Mouse (Mus musculus) megakaryocyte-erythroid progenitor cell, adult 5-6 weeks (primary cell): Measurements from ENCODE around the gene Slc8a1. TPM values are rescaled to one million over a fixed set of nuclear protein-coding genes. Genes with fewer than 3 reads are reported as not detected.

ENCODE experiments used
- ATAC-seq: replicated peaks from 2 replicates; pipeline ENCODE4 v1.8.0; 2016; ENCODE audit warnings: mild to moderate bottlenecking, inconsistent platforms; ENCODE audit not compliant: severe bottlenecking, poor library complexity, low FRiP score, low TSS enrichment
- total RNA-seq, 2 experiments: library from RNA; stranded (forward) in 1 of 2; stranded (reverse) in 1 of 2; fragments of 200-1000, 215-1000 nt in 1 of 2; fragments of >200 nt in 1 of 2; fragmentation: Nextera tagmentation in 1 of 2; gene quantifications; 2 replicates each; pipeline ENCODE4 v1.2.3; 2014 to 2017

The Slc8a1 gene
- total RNA-seq, 2 experiments from 2014 or later: 9.1 to 14.4 TPM

- ATAC-seq: no peak
These were observed 213.4 kb downstream of the Slc8a1 start for GRCm38 (mm10) chr17:81524826-81525225.

- ATAC-seq: no peak
These were observed 214.2 kb downstream of the Slc8a1 start for GRCm38 (mm10) chr17:81523943-81524342.

- ATAC-seq: no peak
These were observed 219.7 kb downstream of the Slc8a1 start for GRCm38 (mm10) chr17:81518316-81519025.

- no peak for ATAC-seq
These were observed 222.0 kb downstream of the Slc8a1 start for GRCm38 (mm10) chr17:81516155-81516554.

- no peak for ATAC-seq
These were observed 224.2 kb downstream of the Slc8a1 start for GRCm38 (mm10) chr17:81514022-81514421.

GRCm38 (mm10) chr17:81513368-81513958 is 224.7 kb downstream of the Slc8a1 start:
- ATAC-seq: no peak

GRCm38 (mm10) chr17:81505162-81505685 is 233.0 kb downstream of the Slc8a1 start:
- ATAC-seq: no peak

- no peak for ATAC-seq
These were observed 234.1 kb downstream of the Slc8a1 start for GRCm38 (mm10) chr17:81504040-81504439.

GRCm38 (mm10) chr17:81502732-81503131 is 235.4 kb downstream of the Slc8a1 start:
- no peak for ATAC-seq

- peak; percentile 56 for ATAC-seq
These were observed 237.3 kb downstream of the Slc8a1 start for GRCm38 (mm10) chr17:81500686-81501407.

- no peak for ATAC-seq
These were observed 240.3 kb downstream of the Slc8a1 start for GRCm38 (mm10) chr17:81497919-81498318.

GRCm38 (mm10) chr17:81496616-81497015 is 241.6 kb downstream of the Slc8a1 start:
- no peak for ATAC-seq

- ATAC-seq: no peak
These were observed 245.8 kb downstream of the Slc8a1 start for GRCm38 (mm10) chr17:81492216-81492865.

GRCm38 (mm10) chr17:81486388-81486787 is 251.8 kb downstream of the Slc8a1 start:
- ATAC-seq: no peak

GRCm38 (mm10) chr17:81481843-81482490 is 256.2 kb downstream of the Slc8a1 start:
- ATAC-seq: no peak

GRCm38 (mm10) chr17:81480351-81481161 is 257.6 kb downstream of the Slc8a1 start:
- peak; percentile 94 for ATAC-seq

- ATAC-seq: peak; percentile 86
These were observed 258.4 kb downstream of the Slc8a1 start for GRCm38 (mm10) chr17:81479807-81480206.

GRCm38 (mm10) chr17:81477420-81477819 is 260.8 kb downstream of the Slc8a1 start:
- ATAC-seq: no peak

- no peak for ATAC-seq
These were observed 264.8 kb downstream of the Slc8a1 start for GRCm38 (mm10) chr17:81473363-81473762.
